Mouse (Mus musculus) A20 (cell line): ENCODE measurements at regions not wholly inside any gene's neighbourhood (a gene's known extent, or its start where the extent isn't known, plus 50 kb on each side); places are given as distances from the start of the nearest gene placed in this dataset.

ENCODE experiments used
- DNase-seq: peaks from one replicate; pipeline ENCODE4 v3.0.0-alpha.2; 2011; ENCODE audit warnings: low read depth, low spot score

GRCm38 (mm10) chr9:113302429-113302828 lies 405.6 kb downstream of the Pdcd6ip start:
- DNase-seq: no peak

DNA sequence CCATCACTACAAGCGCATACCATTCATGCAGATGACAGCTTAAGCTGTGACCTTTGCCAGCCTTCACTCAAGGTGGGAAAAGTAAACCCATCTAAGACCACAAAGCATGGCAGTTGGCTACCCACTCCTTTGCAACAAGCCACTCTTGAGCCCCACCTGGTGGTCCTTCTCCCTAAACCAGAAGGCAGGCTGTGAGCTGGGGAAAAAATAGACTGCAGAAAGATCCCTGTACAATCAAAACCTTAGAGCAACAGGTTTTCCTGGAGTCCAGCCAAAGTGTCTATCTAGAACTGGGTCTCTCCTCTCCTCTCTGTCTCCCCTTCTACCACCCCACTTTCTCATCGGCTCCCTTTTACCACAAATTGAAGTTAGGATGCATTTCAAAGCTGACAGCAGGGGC lies 407.2 kb downstream of the Pdcd6ip start:
- DNase-seq: no peak

DNA sequence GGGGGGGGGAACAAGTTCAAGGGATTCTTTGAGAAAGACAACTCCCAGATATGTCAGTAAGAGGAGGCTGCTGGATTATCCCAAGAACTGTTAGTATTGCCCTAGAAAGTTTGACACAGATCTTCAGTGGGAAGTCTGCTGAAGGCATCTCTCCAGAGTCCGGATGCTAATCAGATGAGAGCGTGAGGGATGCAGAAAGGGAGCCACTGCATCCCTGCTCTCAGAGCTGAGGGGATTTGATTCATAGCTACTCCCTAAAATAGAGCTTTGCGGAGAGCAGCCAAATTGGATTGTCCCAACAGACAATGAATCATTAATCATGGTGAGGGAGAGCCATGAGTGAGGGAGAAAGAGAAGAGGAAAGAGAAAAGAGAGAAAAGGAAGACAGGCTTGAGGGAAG lies 408.2 kb downstream of the Pdcd6ip start:
- no peak for DNase-seq

DNA sequence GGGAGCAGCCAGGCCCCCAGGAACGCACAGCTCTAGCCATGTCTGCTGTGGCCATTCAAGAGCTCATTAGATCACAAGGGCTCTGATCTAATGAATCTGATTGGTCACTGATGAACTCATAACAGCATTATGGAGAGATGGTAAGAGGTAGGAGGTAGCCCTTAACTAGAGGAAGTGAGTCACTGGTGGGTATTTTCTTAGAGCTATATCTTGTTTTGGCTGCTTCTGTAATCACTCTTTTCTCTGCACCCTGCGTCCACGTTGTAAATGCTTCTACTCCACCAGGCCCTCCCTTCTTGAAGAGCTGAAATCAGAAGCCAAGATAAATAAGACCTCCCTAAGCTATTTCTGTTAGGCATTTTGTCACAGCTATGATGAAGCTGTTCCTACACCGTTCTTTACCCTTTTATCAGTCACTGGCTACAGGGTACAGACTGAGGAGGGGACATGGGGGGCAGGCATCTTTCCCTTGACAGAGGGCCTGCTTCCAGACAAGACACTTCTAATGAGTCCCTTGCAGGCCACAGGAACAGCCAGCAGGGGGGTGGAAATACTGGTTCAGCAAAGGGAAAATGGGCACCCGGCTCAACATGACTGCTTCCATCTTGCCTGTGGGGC lies 412.1 kb downstream of the Pdcd6ip start:
- no peak for DNase-seq

- DNase-seq: no peak
Observed at GRCm38 (mm10) chr9:113287397-113287796, 420.7 kb downstream of the Pdcd6ip start.

DNA sequence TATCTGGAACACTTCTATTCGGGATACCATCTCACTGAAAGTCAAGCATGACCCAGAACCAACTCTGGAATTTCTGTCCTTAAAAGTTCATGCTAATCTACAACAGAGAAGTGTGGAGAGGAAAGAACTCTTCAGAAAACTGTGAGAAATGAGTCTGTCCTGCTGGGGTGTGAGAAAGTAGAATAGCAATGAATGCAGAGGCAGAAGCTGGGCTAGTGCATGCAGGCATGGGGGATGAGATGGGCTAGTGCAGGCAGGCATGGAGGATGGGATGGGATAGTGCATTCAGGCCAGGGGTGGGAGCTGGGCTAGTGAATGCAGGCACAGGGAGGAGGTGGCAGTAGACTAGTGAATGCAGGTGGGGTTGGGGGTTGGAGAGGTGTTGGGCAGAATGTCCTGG lies 424.8 kb downstream of the Pdcd6ip start:
- DNase-seq: no peak

DNA sequence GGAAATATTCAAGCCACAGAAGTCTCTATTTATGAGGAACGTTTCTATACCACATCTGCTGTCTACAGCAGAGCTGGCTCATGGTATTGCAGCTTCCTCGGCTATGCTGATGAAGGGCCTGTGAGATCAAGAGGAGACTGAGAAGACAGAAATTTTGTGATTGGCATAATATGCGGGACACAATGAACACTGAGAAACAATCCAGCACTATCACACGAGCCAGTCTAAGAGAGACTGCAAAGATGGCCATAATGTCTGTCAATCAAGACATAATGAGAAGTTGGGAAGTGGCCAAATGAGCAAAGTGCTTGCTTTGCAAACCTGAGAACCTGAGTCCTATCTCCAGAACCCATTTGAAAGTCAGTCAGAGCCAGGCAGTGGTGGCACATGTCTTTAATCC lies 437.5 kb downstream of the Pdcd6ip start:
- no peak for DNase-seq

GRCm38 (mm10) chr9:113267696-113268095 lies 440.4 kb downstream of the Pdcd6ip start:
- DNase-seq: no peak

DNA sequence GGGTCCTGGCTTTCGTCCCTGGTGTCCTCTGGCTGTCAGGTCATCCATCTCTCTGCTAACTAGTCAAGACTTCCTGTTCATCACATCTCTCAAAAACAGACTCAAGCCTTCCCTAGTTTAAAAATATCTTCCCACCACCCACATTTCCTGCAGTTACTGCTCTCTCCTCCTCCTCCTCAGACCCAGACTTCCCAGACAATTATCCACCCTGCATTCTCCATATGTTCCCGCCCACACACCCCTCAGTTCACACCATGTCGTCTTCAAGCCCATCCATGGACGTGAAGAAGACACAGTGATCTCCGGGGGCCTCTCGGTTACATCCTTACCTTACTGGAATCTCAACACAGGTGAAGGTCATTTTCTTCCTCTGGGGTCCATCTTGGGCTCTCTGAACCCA lies 444.4 kb downstream of the Pdcd6ip start:
- DNase-seq: no peak

DNA sequence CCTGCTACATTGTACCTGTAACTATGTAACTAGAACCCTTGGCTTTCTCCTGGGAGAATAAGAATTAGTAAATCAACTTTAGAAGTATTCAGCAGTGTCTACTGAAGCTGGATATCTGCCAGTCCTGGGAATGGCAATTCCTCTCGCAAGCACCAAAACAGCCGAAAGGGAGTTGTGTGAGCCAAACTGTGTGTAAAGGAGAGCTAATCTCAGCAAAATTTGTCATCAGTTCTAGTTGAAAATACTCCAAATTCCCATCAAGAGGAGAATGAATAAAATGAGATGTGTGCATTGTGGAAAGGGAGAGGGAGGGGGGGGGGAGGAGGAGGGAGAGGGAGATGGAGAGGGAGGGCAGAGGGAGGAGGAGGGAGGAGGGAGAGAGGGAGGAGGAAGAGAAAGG lies 447.8 kb downstream of the Pdcd6ip start:
- DNase-seq: no peak

DNA sequence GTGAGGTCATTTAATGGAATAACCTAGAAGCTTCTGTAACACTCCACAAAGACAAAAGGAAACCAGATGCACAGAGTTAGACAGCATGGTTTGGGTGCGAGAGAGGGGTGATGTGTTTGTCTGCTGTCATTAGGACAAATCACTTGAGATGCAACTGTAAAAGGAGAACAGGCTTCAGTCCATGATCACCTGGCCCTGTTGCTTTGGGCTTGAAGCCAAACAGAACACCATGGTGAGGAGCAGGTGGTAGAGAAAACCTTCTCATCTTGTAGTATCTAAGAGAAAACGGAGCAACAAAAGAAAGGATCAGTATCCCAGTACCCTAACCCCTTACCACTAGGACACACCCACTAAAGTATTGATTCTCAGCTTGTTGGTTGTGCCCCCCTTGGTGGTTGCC lies 449.5 kb downstream of the Pdcd6ip start:
- no peak for DNase-seq

- DNase-seq: no peak
Observed at GRCm38 (mm10) chr9:113248703-113249274, 459.3 kb downstream of the Pdcd6ip start.

GRCm38 (mm10) chr9:113247950-113248349 lies 460.1 kb downstream of the Pdcd6ip start:
- no peak for DNase-seq

GRCm38 (mm10) chr9:113243870-113244269 lies 464.2 kb downstream of the Pdcd6ip start:
- DNase-seq: no peak

- DNase-seq: no peak
Observed at GRCm38 (mm10) chr9:113233370-113233769, 474.7 kb downstream of the Pdcd6ip start.

- no peak for DNase-seq
Observed at GRCm38 (mm10) chr9:113229391-113229790, 478.7 kb downstream of the Pdcd6ip start.

DNA sequence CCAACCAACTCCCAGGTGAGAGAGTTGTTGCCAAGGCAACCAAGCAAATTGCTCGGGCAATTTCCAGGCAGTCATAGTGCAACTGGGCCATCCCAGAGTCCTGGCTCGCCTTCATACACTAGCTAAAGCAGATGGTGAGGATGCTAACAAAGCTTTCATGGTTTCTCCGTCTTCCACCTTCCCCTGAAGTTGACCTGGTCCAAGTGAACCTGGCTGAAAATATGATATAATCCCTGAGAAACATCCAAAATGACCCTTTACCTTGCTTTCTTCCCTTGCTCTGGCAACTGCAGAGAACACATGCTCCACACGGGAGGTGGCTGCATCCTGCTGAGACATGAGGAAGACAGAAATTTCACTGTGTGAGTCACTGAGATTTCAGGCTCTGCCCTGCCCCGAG lies 494.1 kb downstream of the Pdcd6ip start:
- no peak for DNase-seq

DNA sequence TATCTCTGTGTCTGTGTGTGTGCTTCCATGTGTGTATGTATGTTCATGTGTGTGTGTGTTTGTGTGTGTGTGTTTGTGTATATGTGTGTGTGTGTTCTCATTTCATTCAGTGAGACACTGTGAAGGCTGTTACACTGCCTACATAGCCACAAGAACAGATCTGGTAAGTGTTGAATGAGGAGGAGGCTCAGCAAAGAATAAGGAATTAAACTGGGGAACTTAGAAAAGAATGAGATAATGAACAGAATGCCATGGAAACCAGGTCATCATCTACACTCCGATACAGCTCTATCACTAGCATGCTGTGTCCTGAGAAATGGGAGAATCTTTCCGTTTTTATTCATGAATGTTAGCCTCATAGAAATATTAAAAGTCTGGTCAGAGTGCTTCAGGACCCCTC lies 495.7 kb downstream of the Pdcd6ip start:
- DNase-seq: no peak

DNA sequence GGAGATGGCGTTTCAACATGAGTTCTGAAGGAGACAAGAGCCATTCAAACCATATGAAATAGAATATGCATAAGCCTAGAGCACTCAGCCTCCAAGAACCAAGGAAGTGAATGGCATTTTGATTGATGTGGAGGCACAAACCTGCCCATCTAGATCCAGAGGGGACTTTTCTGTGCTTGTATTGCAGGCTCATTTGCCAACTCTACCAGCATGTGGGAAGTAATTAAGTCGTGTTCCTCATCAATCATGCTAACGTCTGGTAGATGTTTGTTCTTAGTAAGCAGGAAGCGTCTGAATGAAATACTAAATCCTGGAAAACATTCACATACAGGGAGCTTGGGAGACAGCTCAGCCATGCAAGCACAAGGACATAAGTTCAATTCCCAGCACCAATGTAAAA lies 499.9 kb downstream of the Pdcd6ip start:
- no peak for DNase-seq

DNA sequence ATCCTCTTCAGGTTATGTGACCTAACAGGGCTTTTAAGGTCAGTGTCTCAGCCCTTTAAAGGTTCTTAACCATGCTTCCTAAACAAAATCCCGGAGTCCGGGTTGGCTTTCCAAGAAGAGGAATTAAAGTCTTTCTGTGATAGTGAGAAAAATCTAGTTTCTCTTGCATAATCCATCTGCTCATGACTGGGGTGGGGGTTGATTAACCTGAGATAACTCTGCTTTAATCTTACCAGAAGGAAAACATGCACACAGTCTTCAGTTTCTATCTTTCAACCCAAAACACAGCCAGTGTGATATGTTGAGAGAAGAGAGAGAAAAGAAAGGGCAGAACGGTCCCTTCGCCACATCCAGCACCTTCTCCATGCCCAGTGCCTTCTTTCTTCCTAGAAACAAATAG lies 508.8 kb downstream of the Pdcd6ip start:
- DNase-seq: no peak

DNA sequence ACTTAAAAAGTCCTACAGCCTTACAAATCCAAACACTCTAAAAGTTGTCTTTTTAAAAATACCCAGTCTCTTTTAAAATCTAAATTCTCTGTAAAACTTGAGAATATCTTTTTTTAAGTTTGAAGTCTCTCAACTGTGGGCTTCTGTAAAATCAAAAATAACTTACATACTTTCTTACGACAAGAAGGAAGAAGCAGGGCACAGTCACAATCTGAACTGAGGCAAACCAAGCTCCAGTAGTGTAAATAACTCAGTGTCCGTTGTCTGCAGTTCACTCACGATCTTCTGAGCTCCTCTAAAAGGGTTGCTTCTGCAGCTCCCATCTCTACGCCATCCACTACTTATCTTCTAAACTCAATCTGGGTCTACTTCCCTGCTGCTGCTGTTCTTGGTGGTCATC lies 512.5 kb downstream of the Pdcd6ip start:
- DNase-seq: no peak

- no peak for DNase-seq
Observed at GRCm38 (mm10) chr9:113192773-113193172, 515.3 kb downstream of the Pdcd6ip start.

- no peak for DNase-seq
Observed at GRCm38 (mm10) chr9:113191163-113191562, 516.9 kb downstream of the Pdcd6ip start.

DNA sequence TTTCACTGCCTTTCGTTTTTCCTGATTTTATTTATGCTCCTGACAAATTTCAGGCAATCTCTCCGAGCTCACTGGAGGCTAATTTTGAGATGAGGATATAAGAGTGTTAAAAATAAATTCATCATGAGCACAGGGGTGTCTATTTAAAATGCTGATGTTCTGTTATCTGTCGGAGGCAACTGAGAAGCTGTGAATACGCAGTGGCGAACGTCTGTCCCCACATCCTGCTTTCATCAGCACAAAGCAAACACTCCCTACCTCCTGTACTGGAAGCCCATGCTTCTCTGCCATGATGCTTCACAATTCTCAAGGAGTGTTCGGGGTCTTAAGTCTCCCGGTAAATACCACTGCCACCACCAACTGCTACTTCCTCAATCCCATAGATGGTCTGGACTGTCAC lies 526.9 kb downstream of the Pdcd6ip start:
- DNase-seq: no peak
